Mouse (Mus musculus) liver, adult 2 months (tissue): Measurements from ENCODE around the gene Gm10024. TPM values are rescaled to one million over a fixed set of nuclear protein-coding genes. Genes with fewer than 3 reads are reported as not detected.
"Not testable (repeated sequence)": the region's sequence is repeated elsewhere in the genome, so short reads cannot be mapped to it uniquely, and the experiment has no call there.

Source experiments
- DNase-seq: peaks from one replicate; pipeline ENCODE4 v3.0.0-alpha.2; 2011; ENCODE audit warnings: low read depth, low spot score; ENCODE audit errors: extremely low read depth
- H3K27ac ChIP-seq: fragments of 200-500 bp; replicated peaks from 2 replicates; pipeline ENCODE4 v1.5.1; 2012; ENCODE audit warnings: low read depth, mild to moderate bottlenecking, control low read depth, inconsistent platforms, low read length; ENCODE audit not compliant: insufficient read depth
- H3K27me3 ChIP-seq: fragments of 200-500 bp; 2 replicates; pipeline ENCODE4 v1.6.1; 2012; ENCODE audit warnings: mild to moderate bottlenecking, moderate library complexity, low read length, inconsistent platforms; ENCODE audit not compliant: control insufficient read depth, insufficient read depth
- H3K36me3 ChIP-seq: fragments of 200-500 bp; 2 replicates; pipeline ENCODE4 v1.6.1; 2012; ENCODE audit warnings: low read length, inconsistent platforms; ENCODE audit not compliant: control insufficient read depth, insufficient read depth
- H3K4me1 ChIP-seq: fragments of 200-500 bp; 2 replicates; pipeline ENCODE4 v1.6.1; 2011; ENCODE audit warnings: low read length; ENCODE audit not compliant: control insufficient read depth, insufficient read depth
- H3K4me3 ChIP-seq: fragments of 200-500 bp; 2 replicates; pipeline ENCODE4 v1.5.1; 2011; ENCODE audit warnings: low read depth, mild to moderate bottlenecking, control low read depth, low read length, moderate library complexity; ENCODE audit not compliant: insufficient read depth
- H3K79me2 ChIP-seq: fragments of 200-500 bp; 2 replicates; pipeline ENCODE4 v1.6.1; 2012; ENCODE audit warnings: inconsistent platforms, mild to moderate bottlenecking, low read length, moderate library complexity; ENCODE audit not compliant: control insufficient read depth, insufficient read depth
- H3K9ac ChIP-seq: fragments of 200-500 bp; 2 replicates; pipeline ENCODE4 v1.6.1; 2012; ENCODE audit warnings: low read depth, mild to moderate bottlenecking, control low read depth, inconsistent platforms, low read length
- CTCF ChIP-seq: fragments of 200-500 bp; IDR thresholded peaks from 2 replicates; pipeline ENCODE4 v1.5.1; 2011; ENCODE audit warnings: low read depth, low read length, control low read depth
- POLR2A ChIP-seq: fragments of 200-500 bp; IDR thresholded peaks from 2 replicates; pipeline ENCODE4 v1.6.1; 2011; ENCODE audit warnings: low read length, control low read depth; ENCODE audit not compliant: insufficient read depth; ENCODE audit errors: extremely low read depth
- WGBS: fragments of 180-500 bp; shearing (Covaris S2); methylation state at CpG from one replicate; pipeline ENCODE4 v1.1.7; 2018; 5-methylcytosine and 5-hydroxymethylcytosine counted together
- polyA plus RNA-seq: library from polyadenylated mRNA; depleted of rRNA; stranded (reverse); fragments of >200 nt; gene quantifications from 2 replicates; pipeline ENCODE4 v1.2.3, GENCODE M21; 2012
- total RNA-seq: library from RNA; depleted of rRNA; stranded (reverse); fragments of >200 nt; gene quantifications from 2 replicates; pipeline ENCODE4 v1.2.3, GENCODE M21; 2014

Gene Gm10024
- total and polyA plus RNA-seq, 2 experiments = not detected

DNA sequence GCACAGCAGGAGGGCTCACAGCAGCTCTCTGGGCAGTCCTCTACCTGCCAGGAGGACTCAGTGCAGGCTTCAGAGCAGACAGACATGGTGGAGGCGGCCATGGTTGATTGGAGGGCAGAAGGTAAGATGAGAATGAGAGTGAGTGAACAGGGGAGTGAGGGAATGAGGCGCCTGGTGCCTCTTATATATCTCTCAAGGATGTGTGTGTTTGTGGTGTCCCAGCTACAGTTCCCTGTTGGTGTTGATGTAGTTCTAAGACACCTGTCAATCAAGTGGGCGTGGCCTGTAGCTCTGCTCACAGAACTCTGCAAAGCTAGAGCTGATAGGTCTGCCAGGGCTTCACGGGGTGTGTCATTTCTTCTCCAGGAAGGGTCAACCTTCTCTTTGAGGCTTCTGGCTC is 14.1 kb upstream of the Gm10024 start, which contains the start of gene Gm9508:
Gene Gm9508 (minus strand): TSS at position 101 of the 400 bp plus-strand sequence.
- H3K9ac ChIP-seq = no peak within 1 kb of the TSS
- no peaks in the 10 kb centered on the region for H3K36me3 ChIP-seq
- H3K79me2 ChIP-seq = no peaks in the 10 kb centered on the region
- TF ChIP-seq POLR2A = no peak
- no peak for TF ChIP-seq CTCF
- H3K27ac ChIP-seq = no peak within 1 kb of the TSS
- H3K4me3 ChIP-seq = no peak within 1 kb of the TSS
- WGBS = 48% methylated on average over 4 of the region's 4 CpGs
- H3K27me3 ChIP-seq = peaks cover 2% of the 10 kb centered on the region; the same call in 1 of the 2 replicates
- DNase-seq = no peak
- peaks cover 2% of the 10 kb centered on the region; the same call in 1 of the 2 replicates for H3K4me1 ChIP-seq

DNA sequence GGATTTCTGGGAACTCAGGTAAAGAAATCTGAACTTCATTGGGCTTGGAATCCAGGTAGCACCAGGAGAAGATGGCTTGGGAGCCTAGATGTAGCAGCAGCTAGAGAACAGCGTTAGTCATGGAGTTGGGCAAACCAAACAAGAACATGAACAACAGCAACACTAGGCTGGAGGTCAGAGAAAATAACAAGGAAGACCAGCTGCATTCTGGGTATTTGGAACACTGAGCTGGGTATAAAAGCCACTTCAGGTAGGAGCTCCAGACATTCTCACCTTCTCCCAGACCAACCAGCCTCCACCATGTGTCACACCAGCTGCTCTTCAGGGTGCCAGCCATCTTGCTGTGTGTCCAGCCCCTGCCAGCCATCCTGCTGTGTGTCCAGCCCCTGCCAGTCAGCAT is 4.9 kb upstream of the Gm10024 start, which contains the start of gene Gm10272:
Gene Gm10272 (plus strand): TSS at position 301 of the 400 bp plus-strand sequence.
- Histone ChIP-seq H3K4me3 (no peak within 1 kb of the TSS), H3K9ac (no peak within 1 kb of the TSS), H3K27me3 (peaks cover 2% of the 10 kb centered on the region; the same call in 1 of the 2 replicates), H3K79me2 (no peaks in the 10 kb centered on the region), H3K36me3 (no peaks in the 10 kb centered on the region), H3K4me1 (no peaks in the 10 kb centered on the region), H3K27ac (no peak within 1 kb of the TSS)
- no peak for DNase-seq
- TF ChIP-seq POLR2A (no peak), CTCF (no peak)
- 98% methylated on average over 1 of the region's 1 CpGs for WGBS

DNA sequence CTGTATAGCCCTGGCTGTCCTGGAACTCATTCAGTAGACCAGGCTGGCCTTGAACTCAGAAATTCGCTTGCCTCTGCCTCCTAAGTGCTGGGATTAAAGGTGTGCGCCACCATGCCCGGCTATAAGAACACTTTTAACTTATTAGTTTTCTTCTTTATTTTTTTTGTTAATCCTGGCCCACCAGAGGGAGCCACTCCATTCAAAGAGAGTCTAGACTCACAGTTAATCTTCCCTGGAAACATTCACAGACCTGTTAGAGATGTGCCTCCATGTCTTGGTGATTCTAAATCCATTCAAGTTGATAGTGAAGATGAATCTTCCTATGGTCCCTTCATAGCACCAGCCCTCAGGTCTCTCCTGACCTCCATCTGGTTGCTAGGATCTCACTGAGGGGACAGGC is 1.4 kb upstream of the Gm10024 start:
- no peak for DNase-seq
- no peaks in the 10 kb centered on the region for H3K36me3 ChIP-seq
- H3K27ac ChIP-seq = no peak overlapping the region
- H3K4me3 ChIP-seq = no peak overlapping the region
- no peak overlapping the region for H3K9ac ChIP-seq
- H3K79me2 ChIP-seq = no peaks in the 10 kb centered on the region
- H3K4me1 ChIP-seq = no peaks in the 10 kb centered on the region
- TF ChIP-seq POLR2A = no peak
- no peak for TF ChIP-seq CTCF
- WGBS = 87% methylated on average over 3 of the region's 3 CpGs
- H3K27me3 ChIP-seq = no peaks in the 10 kb centered on the region

DNA sequence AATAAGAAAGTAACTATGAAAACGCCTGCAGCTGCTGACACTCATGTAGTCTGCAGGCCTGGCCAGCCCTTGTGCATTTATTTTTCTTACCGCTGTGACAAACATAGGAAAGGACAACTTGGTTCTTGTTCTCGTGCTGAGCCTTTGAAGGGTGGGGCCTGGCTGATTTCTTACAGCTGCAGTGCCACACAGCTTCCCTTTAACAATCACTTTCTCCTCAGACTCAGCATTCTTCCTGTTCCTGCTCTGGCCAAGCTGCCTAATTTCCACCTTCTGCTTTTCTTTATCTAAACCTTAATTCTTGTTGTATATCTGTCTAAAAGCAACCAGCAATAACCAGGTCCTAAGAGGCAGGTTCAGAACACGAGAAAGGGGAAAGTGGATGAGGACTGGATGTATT is 2.5 kb downstream of the Gm10024 start:
- Histone ChIP-seq H3K4me3 (no peak overlapping the region), H3K9ac (no peak overlapping the region), H3K36me3 (no peaks in the 10 kb centered on the region), H3K4me1 (no peaks in the 10 kb centered on the region), H3K79me2 (no peaks in the 10 kb centered on the region), H3K27ac (no peak overlapping the region), H3K27me3 (no peaks in the 10 kb centered on the region)
- no peak for DNase-seq
- TF ChIP-seq POLR2A (no peak), CTCF (no peak)
- 74% methylated on average over 4 of the region's 4 CpGs for WGBS

- Histone ChIP-seq H3K4me3 (no peak within 1 kb of the TSS), H3K27me3 (no peaks in the 10 kb centered on the region), H3K4me1 (no peaks in the 10 kb centered on the region), H3K79me2 (no peaks in the 10 kb centered on the region), H3K36me3 (no peaks in the 10 kb centered on the region), H3K27ac (no peak within 1 kb of the TSS), H3K9ac (no peak within 1 kb of the TSS)
- DNase-seq = no peak
- TF ChIP-seq CTCF (no peak), POLR2A (no peak)
- 72% methylated on average over 1 of the region's 1 CpGs for WGBS
Observed at GRCm38 (mm10) chr10:77715507-77715906, 4.2 kb downstream of the Gm10024 start, which contains the start of gene Gm10142. Gene Gm10142 (plus strand): TSS chr10:77715807.

- WGBS = 94% methylated on average over 1 of the region's 1 CpGs
- H3K36me3 ChIP-seq, H3K79me2 ChIP-seq, H3K27ac ChIP-seq, DNase-seq, H3K27me3 ChIP-seq, H3K4me1 ChIP-seq, H3K9ac ChIP-seq, H3K4me3 ChIP-seq: not testable (repeated sequence)
Observed at GRCm38 (mm10) chr10:77720299-77720698, 9.0 kb downstream of the Gm10024 start, which contains the start of gene Krtap12-1. Gene Krtap12-1 (plus strand): TSS chr10:77720599.
